Mouse (Mus musculus) ES-CJ7 (cell line): ENCODE results near the gene Hist1h2bf.
"Not testable (repeated sequence)": the region's sequence is repeated elsewhere in the genome, so short reads cannot be mapped to it uniquely, and the experiment has no call there.

Experiments used
- DNase-seq: peaks from one replicate; pipeline ENCODE4 v3.0.0; 2011; ENCODE audit warnings: low read depth, low spot score

The Hist1h2bf gene

GRCm38 (mm10) chr13:23571504-23572217 lies 2.3 kb downstream of the Hist1h2bf start:
- peak; percentile 67 for DNase-seq

- DNase-seq = peak; percentile 98
These were observed 2.9 kb downstream of the Hist1h2bf start, which contains the start of the genes Hist1h2ae and Hist1h2bg for GRCm38 (mm10) chr13:23571022-23571503. TSS of gene Hist1h2ae (minus strand) at chr13:23571220. TSS of gene Hist1h2bg (plus strand) at chr13:23571396.

GRCm38 (mm10) chr13:23570261-23571021 lies 3.6 kb downstream of the Hist1h2bf start:
- peak; percentile 56 for DNase-seq

GRCm38 (mm10) chr13:23564482-23564881 lies 9.5 kb downstream of the Hist1h2bf start:
- DNase-seq = no peak

- peak; percentile 90 for DNase-seq
These were observed 11.1 kb downstream of the Hist1h2bf start for GRCm38 (mm10) chr13:23562699-23563462.

GRCm38 (mm10) chr13:23561883-23562659 lies 11.9 kb downstream of the Hist1h2bf start, which contains the start of gene Hist1h3e:
TSS of gene Hist1h3e (minus strand) at chr13:23562369.
- DNase-seq = peak; percentile 99

- DNase-seq = not testable (repeated sequence)
These were observed 12.5 kb downstream of the Hist1h2bf start for GRCm38 (mm10) chr13:23561531-23561882.

- DNase-seq = not testable (repeated sequence)
These were observed 13.3 kb downstream of the Hist1h2bf start for GRCm38 (mm10) chr13:23560699-23561098.

GRCm38 (mm10) chr13:23556906-23557305 lies 17.1 kb downstream of the Hist1h2bf start:
- no peak for DNase-seq

GRCm38 (mm10) chr13:23555839-23556416 lies 18.1 kb downstream of the Hist1h2bf start:
- peak; percentile 95 for DNase-seq

- peak; percentile 94 for DNase-seq
These were observed 18.8 kb downstream of the Hist1h2bf start for GRCm38 (mm10) chr13:23554925-23555838.

GRCm38 (mm10) chr13:23554393-23554792 lies 19.6 kb downstream of the Hist1h2bf start:
- no peak for DNase-seq

GRCm38 (mm10) chr13:23552962-23553361 lies 21.0 kb downstream of the Hist1h2bf start, which contains the start of gene Hist1h1d:
TSS of gene Hist1h1d (plus strand) at chr13:23553262.
- no peak for DNase-seq

- DNase-seq = peak; percentile 53
These were observed 21.8 kb downstream of the Hist1h2bf start for GRCm38 (mm10) chr13:23551931-23552914.

- DNase-seq = peak; percentile 97
These were observed 22.7 kb downstream of the Hist1h2bf start, which contains the start of gene Hist1h4f for GRCm38 (mm10) chr13:23551146-23551834. TSS of gene Hist1h4f (minus strand) at chr13:23551648.

- DNase-seq = peak; percentile 80
These were observed 23.2 kb downstream of the Hist1h2bf start for GRCm38 (mm10) chr13:23550761-23551145.

- DNase-seq = no peak
These were observed 27.3 kb downstream of the Hist1h2bf start for GRCm38 (mm10) chr13:23546694-23547093.

GRCm38 (mm10) chr13:23544787-23545120 lies 29.2 kb downstream of the Hist1h2bf start:
- not testable (repeated sequence) for DNase-seq
